13 mouse cellular contexts compared by ENCODE assay signal in genomic region chr8:43948807-43949206, GRCm38 (mm10).
DNase-seq lines count a peak whose midpoint lies in the region; ATAC-seq and TF ChIP-seq lines count a peak whose summit lies in the region.
"Had no signal": no experiment of that assay in that cellular context is flagged by ENCODE, and none has a peak within 500 bp of the region (broad histone marks: within the 10 kb centered on the region; RNA-seq: fewer than 3 reads in every experiment).

No protein-coding gene starts in this region.

- no peaks in the 10 kb centered on the region for H3K27me3 ChIP-seq in hindbrain, postnatal 0 days (ENCODE audit: insufficient read depth, low read length)
- H3K27me3 ChIP-seq: liver, embryonic 15.5 days; megakaryocyte, embryonic 14.5 days had no signal

- intact Hi-C loops in left cerebral cortex, postnatal 25 days (cut with DNase I): no loop called here
- intact Hi-C loops in left cerebral cortex, adult 2 months (cut with DNase I): no loop called here

- TF ChIP-seq CTCF in left cerebral cortex, adult 2 months (IDR thresholded peaks at IDR 0.05): no peak
- no peak for TF ChIP-seq CTCF in brain, embryonic 14.5 days (IDR thresholded peaks at IDR 0.05; ENCODE audit: borderline replicate concordance, extremely low read depth, insufficient read depth, insufficient read length)
- no peak for TF ChIP-seq CTCF in hindbrain, postnatal 0 days (IDR thresholded peaks at IDR 0.05; ENCODE audit: low read depth)

- no peak for DNase-seq in frontal cortex, postnatal 14 days (ENCODE audit: low spot score in 2 of 2)
- peak; percentile 3 to 4 for DNase-seq in left cerebral cortex, postnatal 25 days (ENCODE audit: low spot score in 2 of 2)
- DNase-seq in left cerebral cortex, adult 2 months (ENCODE audit: extremely low spot score in 1 of 2, low spot score in 2 of 2): no peak
- DNase-seq in brain, embryonic 14.5 days (ENCODE audit: low read depth): peak; percentile 60
- DNase-seq in hindbrain, postnatal 0 days (ENCODE audit: low spot score): peak; percentile 8
- no peak for DNase-seq in adrenal gland, postnatal 36 days
- no peak for DNase-seq in adrenal gland, postnatal 25 days
- DNase-seq: cerebellum, postnatal 36 days; gastrocnemius, postnatal 25 days had no signal

- H3K4me1 ChIP-seq in hindbrain, postnatal 0 days (ENCODE audit: insufficient read depth, low read length): no peaks in the 10 kb centered on the region
- H3K4me1 ChIP-seq: liver, embryonic 15.5 days; megakaryocyte, embryonic 14.5 days had no signal

- no peak overlapping the region for H3K4me3 ChIP-seq in left cerebral cortex, adult 2 months
- no peak overlapping the region for H3K4me3 ChIP-seq in hindbrain, postnatal 0 days (ENCODE audit: low read length)
- H3K4me3 ChIP-seq: liver, embryonic 15.5 days; megakaryocyte, embryonic 14.5 days had no signal

- no peaks in the 10 kb centered on the region for H3K36me3 ChIP-seq in hindbrain, postnatal 0 days (ENCODE audit: insufficient read depth, low read length)
- H3K36me3 ChIP-seq: liver, embryonic 15.5 days had no signal

- 40% methylated on average over 6 of the region's 6 CpGs for WGBS in hindbrain, postnatal 0 days

- TF ChIP-seq POLR2A in brain, embryonic 14.5 days (IDR thresholded peaks at IDR 0.05; ENCODE audit: borderline replicate concordance, extremely low read depth, insufficient read depth, insufficient read length, poor library complexity, severe bottlenecking): no peak

- peak overlapping the region; percentile 34 for H3K4me2 ChIP-seq in hindbrain, postnatal 0 days (ENCODE audit: low read depth, low read length)
- H3K4me2 ChIP-seq: liver, embryonic 15.5 days had no signal

- no peak overlapping the region for H3K27ac ChIP-seq in left cerebral cortex, adult 2 months
- no peak overlapping the region for H3K27ac ChIP-seq in hindbrain, postnatal 0 days
- H3K27ac ChIP-seq: liver, embryonic 15.5 days had no signal

- 0 out of 2 replicates have a peak overlapping the region, but pooled peaks have one; percentile 24 for H3K9ac ChIP-seq in hindbrain, postnatal 0 days (replicated peaks; ENCODE audit: low read length)
- H3K9ac ChIP-seq: liver, embryonic 15.5 days had no signal

- H3K9me3 ChIP-seq in hindbrain, postnatal 0 days (ENCODE audit: low read length): no peaks in the 10 kb centered on the region
- H3K9me3 ChIP-seq: liver, embryonic 15.5 days; megakaryocyte, embryonic 14.5 days had no signal

- ATAC-seq in frontal cortex, adult (ENCODE audit: low TSS enrichment): peak; percentile 69
- ATAC-seq in hindbrain, postnatal 0 days: no peak
- ATAC-seq: intestine, embryonic 16.5 days had no signal

Comparison
In these comparisons a context has a peak if more than half of its experiments do, and no peak if none do; other contexts are left out.
1. DNase-seq: peak in left cerebral cortex, postnatal 25 days (2 of 2), brain, embryonic 14.5 days (single experiment) and hindbrain, postnatal 0 days (single experiment); none in frontal cortex, postnatal 14 days (0 of 2), left cerebral cortex, adult 2 months (0 of 2), adrenal gland, postnatal 36 days (0 of 2) and adrenal gland, postnatal 25 days (single experiment).